Mouse (Mus musculus) heart, adult 11 months (tissue): Measurements from ENCODE around the gene Arpp19.
A peak's percentile ranks its signal among the peaks of the same experiment; 100 is the strongest.

Experiments used
- DNase-seq: peaks from one replicate; pipeline ENCODE4 v3.0.0; 2022

Gene Arpp19

DNA sequence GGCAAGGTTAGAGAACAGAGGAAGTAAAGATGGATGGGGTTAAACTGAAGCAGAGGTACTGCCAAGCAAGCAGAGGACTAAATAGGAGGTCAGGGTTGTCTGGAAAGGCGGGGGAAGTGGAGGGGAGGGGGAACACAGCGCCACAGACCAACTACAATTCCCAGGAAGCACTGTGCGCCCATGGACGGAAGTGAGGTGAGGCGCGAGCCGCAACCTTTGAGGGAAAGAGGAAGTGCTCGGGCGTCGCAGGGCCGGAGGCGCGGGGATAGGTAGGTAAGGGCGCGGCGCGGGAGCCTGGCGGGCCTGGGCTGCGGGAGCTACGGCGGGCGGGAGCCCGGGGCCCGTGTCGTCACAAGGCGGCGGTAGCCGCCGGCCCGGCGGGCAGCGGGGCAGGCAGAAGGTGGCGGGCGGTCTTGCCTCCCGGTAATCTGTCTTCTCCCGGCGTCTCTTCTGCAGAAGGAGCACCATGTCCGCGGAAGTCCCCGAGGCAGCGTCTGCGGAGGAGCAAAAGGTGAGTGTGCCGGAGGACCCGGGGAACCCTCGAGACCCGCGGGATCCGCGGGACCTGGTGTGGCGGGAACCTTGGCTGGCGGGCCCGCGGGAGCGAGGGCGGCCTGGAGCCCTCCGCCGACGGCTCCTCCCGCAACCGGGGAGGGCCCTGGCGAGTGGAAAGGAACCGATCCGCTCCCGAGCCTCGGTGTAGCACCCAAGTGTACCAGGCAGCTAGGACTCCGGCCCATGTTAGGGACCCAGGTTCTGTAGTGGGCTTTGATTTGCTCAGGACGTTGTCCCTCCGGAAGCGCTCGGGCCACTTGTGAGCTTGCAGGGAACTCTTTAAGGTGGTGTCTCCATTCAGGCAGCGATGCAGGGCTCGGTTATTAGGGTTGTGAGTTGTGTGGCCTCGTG, at the start of gene Arpp19:
Arpp19 (plus strand) TSS at position 164 of the 906 bp plus-strand sequence.
- peak; percentile 99 for DNase-seq

DNA sequence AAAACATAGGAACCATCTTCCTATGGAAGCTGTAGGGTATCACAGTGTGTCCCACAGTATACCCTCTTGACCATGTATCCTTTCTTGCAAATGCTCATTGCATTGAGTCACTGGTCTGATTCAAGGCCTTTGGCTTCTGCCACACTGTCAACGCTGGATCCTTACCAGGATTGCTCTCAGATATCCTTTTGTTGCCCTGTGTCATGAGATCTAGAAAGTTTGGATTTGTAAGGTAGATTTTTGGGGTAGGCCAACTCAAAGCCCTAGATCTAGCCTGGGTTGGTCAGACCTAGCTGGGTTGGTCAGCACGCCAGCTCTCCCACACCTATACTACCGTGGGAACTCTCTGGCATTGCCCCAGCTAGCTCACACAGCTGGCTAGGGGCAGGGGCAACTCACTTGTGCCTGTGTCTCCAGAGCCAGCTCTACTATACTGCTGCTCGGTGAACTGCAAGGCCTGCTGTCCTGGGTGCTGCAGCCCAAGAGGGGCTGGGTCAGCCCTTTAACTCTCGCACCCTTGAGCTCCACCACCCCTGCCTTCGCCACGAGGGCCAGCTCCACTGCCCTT, 48.4 kb upstream of the Arpp19 start:
- DNase-seq: peak; percentile 93

DNA sequence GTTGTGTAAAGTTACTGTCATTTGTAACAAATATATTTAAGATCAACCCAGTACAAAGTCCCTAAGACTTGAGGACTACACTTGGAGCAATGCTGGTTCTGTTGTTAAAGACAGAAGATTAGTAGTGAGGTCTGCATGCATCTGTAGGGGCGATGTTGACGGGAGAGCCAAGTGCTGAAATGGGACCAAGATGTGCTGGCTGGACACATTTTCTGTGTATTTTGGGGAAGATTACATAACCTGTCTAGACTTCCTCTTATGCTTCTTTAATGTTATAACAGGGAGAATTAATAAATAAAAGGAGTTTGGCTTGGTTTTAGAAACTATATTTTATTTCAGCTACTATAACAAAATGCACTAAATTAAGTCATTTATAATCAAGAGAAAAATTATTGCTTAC, 47.4 kb upstream of the Arpp19 start:
- peak; percentile 94 for DNase-seq

DNA sequence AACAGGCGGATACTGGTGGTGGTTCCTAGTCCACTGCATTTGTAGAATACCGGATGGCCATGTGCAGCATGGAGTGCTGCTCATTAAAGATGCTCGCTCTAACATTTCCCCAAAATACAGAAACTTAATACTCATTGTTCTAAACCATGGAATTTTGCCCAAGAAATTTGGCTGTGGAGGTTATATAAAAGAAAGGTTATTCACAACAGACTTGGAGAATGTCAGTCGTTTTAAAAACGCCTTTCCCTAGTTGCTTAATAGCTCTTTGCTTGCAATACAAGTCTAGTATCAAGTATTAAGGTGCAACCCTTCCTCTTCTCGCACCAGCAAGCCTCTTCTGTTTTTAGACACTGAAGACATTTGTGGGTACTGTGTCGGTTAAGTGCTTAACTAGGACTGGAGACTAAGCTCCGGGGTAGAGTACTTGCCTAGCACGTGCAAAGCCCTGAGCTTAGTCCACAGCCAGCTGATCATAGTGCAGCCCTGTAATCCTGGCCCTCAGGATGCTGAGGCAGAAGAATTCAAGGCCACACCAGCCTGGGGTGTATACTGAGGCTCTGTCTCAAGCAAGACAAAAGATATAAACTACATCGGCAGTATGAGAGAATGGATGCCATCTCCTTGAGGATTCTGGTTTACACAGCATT, 42.7 kb upstream of the Arpp19 start:
- peak; percentile 84 for DNase-seq

DNA sequence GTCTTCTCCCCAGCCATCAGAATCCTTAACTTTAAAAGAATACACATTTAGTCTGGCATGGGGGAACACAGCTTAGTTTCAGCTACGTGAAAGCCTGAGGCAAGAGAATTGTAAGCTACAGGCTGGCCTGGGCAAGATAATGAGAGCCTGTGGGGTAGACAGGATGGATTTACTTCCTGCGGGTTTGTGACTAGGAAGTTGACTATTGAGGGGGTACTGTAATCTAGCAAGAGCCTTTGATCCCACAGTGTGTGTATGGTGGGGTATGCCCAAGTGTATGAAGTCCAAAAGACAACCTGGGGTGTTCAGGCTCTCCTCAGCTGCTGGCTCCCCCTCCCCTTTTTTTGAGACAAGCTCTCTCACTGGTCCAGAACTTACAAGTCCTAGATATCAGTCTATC, 41.1 kb upstream of the Arpp19 start:
- peak; percentile 74 for DNase-seq

DNA sequence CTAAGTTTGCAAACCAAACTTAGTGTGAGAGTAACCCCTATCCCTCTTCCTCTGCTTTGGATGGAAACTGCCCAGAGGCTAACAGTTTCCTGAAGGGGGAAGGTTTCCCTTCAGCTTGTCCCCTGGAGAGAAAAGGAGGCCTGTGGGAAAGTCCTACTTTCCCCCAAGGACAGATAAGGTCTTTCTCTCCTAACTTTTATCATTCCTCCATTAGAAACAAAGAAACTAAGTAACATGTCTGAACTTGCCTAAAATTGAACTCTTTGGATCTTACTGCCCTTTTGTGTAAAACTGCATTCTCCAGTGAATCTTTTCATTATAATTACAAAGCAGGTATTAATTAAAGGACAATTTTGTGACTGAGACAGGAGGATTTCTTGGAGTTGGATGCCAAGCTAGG, 39.4 kb upstream of the Arpp19 start:
- peak; percentile 73 for DNase-seq

DNA sequence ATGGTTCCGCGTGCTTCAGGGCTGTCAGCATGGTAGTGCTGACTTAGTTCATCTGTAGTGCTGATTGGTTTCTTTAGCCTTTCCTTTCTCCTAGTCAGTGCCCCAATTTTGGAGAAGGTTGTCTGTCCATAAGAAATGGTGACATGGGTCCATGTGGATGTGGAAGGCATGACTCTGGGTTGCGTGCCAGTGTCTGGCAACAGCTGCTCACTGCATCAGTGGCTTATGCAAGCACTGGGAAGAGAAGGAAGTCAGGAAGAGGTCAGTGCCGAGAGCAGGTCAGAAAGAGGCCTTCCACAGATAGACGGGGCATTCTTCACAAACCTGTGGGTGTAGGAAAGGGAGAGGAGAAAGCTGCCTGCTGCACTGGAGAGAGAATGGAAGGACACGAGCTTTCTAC, 36.4 kb upstream of the Arpp19 start:
- DNase-seq: peak; percentile 90

DNA sequence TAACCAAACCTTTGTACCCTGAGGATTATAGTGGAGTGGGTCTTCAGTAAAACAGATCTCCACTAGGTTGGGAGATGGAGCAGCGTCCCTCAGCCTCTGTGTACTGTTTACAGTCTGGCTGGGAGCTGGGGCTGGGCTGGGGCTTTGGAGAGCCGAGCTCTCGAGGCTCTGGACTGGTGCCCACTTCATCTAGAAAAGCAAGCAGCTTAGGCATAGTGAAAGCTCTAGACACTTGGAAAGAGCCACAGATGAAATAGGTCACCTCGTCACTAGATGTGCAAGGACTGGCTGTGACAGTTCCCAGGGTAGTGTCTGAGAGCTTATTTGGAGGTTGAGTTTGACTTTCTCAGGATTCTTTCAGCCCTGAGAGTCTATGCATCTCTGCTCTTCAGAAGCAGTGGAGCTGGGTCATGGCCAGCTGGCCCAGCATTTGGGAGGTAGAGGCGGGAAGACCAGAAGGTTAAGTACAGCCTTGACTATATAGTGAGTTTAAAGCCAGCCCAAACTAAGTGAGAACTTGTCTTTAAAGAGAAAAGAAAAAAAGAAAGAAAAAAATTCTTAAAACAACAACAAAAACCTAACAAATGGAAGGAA, 35.7 kb upstream of the Arpp19 start:
- DNase-seq: peak; percentile 97

DNA sequence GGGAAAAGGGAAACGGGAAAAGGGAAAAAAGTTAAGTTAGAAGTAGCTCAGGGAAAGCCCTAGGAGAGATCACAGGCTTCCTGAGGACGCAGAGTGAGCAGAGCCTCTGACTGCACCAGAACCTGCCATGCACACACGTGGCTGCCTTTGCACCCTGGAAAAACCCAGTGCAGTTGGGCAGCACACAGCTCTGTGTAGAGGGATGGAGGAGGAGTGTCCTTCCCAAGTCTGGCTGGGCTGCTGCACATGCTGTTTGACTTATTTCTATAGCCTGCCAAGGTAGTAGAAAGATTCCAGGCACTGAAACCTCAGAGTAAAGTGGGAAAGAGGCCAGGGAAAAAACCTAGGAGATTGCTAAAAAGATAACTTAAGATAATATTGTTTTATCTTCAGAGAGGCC, 35.2 kb upstream of the Arpp19 start:
- peak; percentile 90 for DNase-seq

DNA sequence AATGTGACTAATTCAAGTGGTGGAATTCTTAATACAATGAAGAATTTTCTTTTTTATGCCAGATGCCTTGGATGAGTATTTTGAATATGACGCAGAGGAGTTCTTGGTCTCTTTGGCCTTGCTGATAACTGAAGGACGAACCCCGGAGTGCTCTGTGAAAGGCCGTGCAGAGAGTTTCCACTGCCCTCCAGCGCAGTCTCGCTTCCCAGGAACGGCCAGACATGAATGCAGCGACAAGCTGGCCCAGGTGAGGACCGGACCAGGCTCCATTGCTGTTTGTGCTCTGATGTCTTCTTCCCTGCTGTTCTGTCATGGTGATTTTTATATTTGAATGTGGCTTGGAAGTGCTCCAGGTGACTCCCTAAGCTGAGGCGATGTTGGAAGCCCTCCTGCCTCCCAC, 33.2 kb upstream of the Arpp19 start:
- DNase-seq: peak; percentile 91

DNA sequence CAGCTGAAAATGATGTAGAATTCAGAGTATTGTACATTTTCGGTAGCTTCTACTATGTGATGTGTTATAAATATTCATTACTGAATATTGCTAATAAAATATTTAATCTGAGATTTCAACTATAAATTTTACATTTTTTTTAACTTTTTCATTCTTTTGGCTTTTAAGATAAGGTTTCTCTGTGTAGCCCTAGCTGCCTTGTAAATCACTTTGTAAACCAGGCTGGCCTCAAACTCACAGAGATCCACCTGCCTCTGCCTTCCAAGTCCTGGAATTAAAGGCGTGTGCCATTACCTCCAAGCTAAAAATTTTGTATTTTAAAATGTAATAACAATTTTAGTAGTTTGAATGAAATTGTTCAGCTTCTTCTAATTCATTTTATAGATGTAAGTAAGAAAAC, 20.8 kb upstream of the Arpp19 start:
- DNase-seq: no peak

DNA sequence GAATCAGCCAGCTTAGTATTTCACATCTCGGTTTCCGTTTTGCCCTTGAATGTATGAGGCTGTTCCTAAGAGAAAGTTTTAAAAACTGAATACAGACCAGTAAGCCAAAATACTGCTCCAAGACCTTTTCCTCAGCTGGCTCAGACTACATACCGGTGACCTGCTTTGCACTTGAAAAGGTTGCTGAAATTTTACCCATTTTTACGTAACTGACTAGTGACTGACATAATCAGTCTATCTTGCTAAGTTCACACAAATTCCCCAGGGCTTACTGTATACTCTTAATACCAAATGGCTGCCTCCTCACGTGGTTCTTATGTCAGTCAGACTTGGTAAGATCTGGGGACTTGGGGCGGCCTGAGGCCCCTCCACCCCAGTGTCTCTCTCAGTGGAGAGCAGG, 18.2 kb upstream of the Arpp19 start:
- no peak for DNase-seq

DNA sequence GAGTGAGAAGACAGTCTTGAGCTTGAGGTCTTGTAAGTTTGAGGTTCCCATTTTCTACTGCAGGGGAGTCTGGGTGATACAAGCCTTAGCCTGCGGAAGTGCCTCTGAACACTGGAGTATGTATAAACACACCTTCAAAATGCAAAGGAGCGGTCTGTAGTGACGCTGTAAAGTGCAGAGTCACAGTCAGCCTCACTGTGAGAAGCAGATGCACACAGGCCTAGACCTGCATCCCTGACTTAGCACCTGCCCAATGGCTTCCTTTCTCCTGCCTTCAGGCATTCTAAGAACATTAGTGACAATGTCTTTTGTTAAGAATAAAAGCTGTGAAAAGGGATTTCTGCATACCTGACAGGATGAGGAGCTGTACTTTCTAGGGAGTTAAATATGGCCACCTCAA, 17.8 kb upstream of the Arpp19 start:
- no peak for DNase-seq

DNA sequence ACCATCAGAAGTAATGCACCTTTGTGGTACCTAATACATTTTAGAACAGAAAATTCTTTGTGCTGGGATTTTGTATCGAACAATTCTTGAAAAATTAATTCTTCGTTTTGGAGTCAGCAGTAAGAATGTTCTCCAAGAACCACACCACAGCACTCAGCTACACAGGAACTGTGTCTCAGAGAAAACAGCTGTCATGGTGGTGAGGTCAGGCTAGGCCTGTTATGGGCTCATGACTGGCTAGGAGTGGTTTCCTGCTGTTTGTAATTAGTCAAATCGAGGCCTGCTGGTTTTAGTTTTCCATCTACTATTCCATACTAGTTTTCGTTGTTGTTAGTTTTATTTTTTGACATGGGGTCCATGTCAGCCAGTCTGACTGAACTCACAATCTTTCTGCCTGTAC, 16.9 kb upstream of the Arpp19 start:
- peak; percentile 79 for DNase-seq

DNA sequence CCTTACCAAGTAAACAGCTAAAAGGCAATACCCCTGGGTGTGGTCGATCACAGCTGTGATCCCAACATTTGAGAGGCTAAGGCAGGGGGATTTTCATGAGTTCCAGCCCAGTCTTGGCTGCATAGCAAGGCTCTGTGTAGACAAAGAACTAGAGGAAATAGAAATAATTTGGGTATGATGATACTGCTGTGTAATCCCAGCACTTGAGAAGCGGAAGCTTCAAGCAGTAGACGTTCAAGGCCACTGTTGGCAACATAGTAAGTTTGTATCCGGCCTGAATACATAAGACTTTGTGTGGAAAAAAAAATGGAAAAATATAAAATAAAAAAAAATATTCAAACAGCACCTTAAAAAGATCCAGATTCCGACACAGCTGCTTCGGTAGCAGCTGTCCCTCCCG, 14.9 kb upstream of the Arpp19 start:
- DNase-seq: no peak

DNA sequence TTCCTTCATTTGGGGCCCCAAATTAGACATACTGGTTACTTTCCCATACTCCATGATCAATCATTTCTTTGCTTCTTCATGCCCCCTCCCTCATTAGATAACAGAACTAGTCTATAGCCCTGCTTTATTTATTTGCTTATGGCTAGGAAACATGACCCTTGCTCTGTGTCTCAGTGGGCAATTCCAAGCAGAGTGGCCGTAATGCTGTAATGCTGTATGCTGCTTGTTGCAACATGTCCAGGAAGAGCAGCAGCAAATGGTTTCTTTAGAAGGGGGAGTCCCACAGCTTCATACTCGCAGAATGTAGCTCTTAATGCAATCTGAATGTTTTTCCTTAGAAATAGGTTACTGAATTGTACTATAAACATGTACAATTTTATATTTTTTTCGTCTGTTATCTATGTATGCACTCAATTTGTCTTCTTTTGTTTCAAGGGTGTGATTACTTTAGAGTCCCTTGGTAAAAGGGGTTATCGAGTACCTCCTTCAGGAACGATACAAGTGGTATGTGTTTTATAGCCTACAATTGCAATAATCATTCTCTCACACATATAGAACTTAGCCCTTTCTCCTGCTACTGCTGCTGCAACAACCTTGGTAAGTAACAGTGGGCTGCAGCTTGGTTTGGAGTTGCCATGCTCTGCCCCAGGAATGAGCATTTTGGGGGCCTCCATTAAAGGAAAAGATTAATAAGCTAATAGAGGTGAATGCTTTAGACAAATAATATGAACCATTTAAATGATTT, 14.1 kb upstream of the Arpp19 start:
- peak; percentile 46 for DNase-seq

DNA sequence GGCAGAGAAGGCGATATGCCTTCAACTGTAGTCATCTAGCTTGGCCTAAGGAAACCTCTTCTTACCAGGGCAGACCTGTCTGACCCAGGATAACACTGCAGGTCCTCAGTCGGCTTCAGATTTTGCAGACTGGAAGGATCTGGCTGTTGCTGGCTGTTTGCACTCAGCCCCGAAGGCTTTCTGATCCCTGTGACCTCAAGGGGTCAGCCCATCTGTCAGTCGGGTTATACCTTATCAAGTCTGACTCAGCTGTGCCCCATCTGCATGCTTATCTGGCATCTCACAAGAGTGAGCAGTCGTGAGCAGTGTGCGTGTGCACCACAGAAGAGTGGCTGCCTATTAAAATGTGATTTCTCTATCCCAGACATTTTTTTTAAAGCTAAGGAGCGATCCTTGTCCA, 13.3 kb upstream of the Arpp19 start:
- peak; percentile 87 for DNase-seq

DNA sequence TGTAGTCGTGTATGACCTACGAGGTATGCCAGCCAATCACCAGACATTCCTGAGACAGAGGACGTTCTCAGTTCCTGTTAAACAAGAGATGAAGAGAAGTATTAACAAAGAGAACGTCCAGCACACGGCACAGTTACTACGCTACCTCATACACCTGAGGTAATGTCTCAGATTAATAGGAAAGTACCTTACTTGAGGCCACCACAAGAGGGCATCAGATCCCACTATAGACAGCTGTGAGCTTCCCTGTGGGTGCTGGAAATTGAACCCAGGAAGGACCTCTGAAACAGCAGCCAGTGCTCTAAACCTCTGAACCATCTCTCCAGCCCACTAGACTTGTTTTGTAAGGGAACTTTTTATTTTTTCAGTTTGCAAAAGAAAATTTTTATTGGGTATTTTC, 11.7 kb upstream of the Arpp19 start:
- peak; percentile 44 for DNase-seq

DNA sequence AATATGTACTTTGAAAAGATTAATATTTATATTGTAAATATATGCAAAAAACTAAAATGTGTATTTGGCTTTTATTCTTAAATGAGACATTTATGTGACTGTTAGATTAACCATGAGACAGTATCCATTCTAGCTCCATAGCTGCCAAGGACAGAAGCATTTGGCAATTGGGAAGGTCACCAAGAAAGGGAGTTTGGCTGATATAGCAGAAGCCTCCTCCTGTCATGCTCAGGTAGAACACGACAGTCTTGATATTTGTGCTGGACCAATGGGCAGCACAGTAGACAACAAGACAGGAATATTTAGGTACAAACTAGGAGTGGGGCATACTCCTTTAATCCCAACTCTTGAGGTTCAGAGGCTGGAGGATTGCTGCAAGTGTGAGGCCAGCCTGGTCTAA, 5.0 kb upstream of the Arpp19 start:
- DNase-seq: peak; percentile 64

DNA sequence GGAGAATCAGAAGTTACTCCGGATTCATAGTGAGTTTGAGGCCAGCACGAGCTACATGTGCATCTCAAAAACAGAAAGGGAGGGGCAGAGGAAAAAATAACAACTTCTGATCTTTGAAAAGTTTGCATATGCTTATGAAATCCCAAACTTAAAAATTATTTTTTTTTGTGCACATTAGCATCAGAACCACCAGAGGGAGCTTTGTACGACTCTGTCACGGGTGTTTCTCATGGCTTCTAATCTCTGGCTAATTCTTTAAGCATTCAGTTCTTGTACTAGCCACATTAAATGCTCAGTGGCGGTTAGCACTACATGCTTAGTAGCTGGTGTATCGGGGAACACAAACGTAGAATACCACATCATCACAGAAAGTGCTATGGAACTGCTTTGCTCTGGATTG, 4.3 kb upstream of the Arpp19 start:
- no peak for DNase-seq

DNA sequence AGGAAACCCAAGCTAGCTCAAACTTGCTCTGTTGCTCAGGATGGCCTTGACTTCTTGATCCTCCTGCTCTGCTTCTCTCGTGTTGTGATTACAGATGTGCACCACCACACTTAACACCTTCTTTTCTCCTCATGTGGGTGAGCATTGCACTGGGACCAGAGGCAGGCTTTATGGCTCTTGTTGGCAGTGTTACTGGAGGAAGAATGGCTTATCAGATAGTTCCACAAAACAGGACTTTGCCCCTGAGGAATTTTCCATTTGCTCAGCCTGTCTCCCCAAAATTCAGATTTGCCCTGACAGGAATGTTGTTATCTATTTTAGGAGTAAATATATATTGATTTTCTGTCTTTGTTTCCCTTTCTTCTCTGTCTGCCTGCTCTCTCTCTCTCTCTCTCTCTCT, 2.7 kb upstream of the Arpp19 start:
- peak; percentile 76 for DNase-seq

DNA sequence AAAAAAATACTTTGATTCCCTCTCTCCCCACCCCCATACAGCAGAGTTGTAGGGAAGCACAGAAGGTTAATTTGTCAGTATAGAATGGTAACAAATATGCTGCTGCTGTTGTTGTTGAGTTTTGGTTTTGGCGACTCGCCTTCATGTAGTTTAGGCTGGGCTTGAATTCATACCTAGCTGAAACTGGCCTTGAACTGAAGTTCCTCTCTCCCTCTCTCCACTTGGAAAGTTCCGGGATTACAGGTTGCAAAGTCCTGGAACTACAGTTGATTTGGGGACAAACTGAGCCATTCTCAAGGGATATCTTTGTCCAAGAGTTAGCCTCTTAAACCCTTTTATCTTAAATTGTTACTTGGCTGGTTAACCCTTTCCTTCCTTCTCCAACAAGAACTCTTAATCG, 1.5 kb upstream of the Arpp19 start:
- DNase-seq: peak; percentile 27

DNA sequence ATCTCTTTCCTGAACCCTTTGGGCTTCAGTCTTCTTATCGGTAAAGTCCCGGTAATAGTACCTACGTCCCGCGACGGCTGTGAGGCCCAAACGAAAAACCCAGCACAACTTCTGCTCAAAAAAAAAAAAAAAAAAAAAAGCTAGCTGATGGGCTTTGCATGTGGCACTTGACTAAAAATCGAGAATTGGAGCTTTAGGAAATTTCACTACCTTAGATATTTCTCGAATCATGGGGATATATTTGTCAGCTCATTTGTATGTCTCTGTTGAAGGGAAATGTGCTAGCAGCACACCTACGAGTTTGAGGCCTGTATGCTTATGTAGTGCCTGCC, 909 bp downstream of the Arpp19 start:
- no peak for DNase-seq
